Mouse (Mus musculus): Measurements from ENCODE around the gene Scd4. TPM values are rescaled to one million over a fixed set of nuclear protein-coding genes. Genes with fewer than 3 reads are reported as not detected.

Gene Scd4
- polyA plus RNA-seq (2014; fragmentation: Nextera tagmentation; extraction: Ambion mirVana), result 0.25 and 0.30 TPM in 2 replicates

DNA sequence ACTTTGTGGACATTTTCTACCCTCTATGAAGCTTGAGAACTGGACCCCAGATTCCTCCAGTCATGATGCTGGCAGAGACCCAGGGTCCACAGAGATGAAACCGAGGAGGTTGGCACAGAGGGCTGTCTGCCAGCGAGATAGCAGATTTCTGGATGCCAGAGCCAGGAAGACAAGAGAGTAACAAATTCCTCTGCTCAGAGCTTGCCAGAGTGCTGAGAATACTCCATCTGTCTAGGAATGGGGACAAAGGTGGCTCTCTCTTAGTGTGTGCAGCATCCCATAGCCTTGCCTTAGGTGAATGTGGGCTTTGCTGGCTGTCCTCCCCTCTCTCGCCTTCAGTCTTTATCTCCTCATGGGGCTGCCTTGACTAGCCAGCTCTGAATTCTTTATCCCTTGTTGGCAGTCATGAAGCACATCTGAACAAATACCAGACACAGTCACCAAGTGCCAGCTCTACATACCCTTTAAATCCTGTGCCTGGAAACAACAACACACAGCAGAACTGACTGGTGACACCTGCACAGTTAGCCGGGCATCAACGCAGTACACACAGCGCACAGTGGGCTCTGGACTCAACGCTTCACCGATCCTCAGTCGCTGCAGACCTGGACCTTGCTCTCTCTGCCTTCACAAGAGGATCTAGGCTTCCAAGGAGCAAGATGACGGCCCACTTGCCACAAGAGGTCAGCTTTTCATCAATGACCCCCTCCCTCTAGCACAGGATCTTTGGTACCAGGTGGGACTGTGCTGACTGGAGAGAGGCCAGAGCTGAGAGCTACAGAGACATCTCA, at the start of gene Scd4:
Gene Scd4 (plus strand): TSS at position 260 of the 791 bp plus-strand sequence.
- DNase-seq (ENCODE audit: low spot score) (no peak), ATAC-seq (ENCODE audit: low FRiP score) (no peak)
- Histone ChIP-seq H3K36me3 (replicated peaks; ENCODE audit: control insufficient read depth, insufficient read depth) (no peaks in the 10 kb centered on the region), H3K4me1 (replicated peaks; ENCODE audit: control insufficient read depth, insufficient read depth, low read length) (no peaks in the 10 kb centered on the region), H3K27me3 (ENCODE audit: control insufficient read depth, insufficient read depth, low read length) (no peaks in the 10 kb centered on the region), H3K9me3 (ENCODE audit: control insufficient read depth, low read length) (no peaks in the 10 kb centered on the region), H3K4me2 (replicated peaks) (no peak within 1 kb of the TSS), H3K27ac (peak within 1 kb of the TSS; percentile 26; the same call in 1 of the 2 replicates), H3K9ac (no peak within 1 kb of the TSS), H3K4me3 (replicated peaks; ENCODE audit: low read length) (no peak within 1 kb of the TSS)
- WGBS, result 79% methylated on average over 10 of the region's 10 CpGs

DNA sequence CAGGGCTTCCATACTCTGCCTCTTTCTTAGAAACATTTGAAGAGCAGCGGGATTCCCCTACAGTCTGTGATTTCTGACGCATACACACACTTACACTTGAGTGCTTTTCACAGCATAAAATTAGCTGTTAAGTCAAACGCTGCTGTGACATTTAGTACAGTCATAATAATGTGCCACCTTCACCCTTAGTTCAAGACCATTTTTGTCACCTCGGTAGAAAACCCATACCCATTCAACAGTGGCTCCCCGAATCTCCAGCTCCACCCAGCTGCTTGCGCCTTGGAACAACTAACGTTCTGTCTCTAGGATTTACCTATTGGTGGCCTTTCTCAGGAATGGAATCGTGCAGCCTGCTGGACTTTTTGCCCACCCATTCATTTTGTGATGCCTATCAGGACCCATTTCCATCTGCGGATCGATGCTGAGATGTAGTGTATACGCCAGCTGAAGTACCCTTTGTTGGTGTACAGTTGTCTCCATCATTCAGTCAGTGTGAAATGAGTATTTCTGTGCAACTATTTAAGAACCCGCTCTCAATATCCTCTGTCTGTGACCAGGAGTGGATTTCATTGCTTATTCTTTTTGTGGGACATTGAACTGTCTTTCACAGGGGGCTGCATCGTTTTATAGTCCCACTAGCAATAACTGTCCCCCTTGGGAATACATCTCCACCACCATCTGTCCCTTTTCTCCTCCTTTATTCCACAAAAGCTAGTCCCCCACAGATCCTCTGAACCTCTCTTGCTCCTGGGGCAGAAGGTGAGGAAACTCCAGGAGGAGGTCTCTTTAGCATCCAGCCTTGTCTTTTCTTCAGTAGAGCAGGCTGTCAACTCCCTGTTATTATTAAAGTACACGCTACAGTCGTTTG, 49.5 kb upstream of the Scd4 start:
- WGBS, result 22% methylated on average over 15 of the region's 15 CpGs
- H3K4me2 ChIP-seq (replicated peaks), result peak overlapping the region; percentile 86
- ATAC-seq (ENCODE audit: low FRiP score), result no peak

DNA sequence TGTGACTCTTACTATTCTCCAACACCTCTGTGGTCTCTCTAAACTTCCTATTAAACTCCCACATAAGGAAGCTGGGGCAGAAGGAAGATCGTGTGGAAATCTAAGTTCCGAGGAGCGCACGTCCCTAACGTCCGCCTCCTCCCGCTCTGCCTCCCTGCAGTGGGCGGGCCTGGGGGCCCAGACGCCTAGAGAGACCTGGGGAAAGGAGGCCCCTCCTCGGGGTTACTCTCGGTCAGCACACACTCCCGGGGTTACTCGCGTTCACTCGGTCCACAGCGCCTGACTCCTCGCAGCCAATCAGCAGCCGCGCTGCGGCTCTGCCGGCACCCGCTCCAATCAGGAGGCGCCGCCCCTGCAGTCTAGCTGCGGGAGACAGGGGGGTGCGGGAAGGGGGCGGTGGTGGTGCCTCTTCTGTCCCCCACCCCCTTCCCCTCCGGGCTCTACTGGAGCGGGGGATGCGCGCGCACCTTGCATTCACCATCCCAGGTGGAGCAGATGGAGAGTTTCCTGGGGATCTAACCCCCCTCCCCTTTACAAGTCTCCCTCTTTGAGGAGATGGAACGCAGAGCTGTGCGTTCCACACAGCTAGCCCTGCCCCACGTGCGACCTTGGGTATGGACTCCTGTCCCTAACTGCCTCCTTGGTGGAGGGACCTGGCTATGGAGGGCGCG, 48.7 kb upstream of the Scd4 start:
- ATAC-seq (ENCODE audit: low FRiP score) (peak; percentile 98), DNase-seq (ENCODE audit: low spot score) (peak; percentile 87)
- Histone ChIP-seq H3K4me2 (replicated peaks) (peak overlapping the region; percentile 86), H3K27me3 (ENCODE audit: control insufficient read depth, insufficient read depth, low read length) (no peaks in the 10 kb centered on the region), H3K9ac (peak overlapping the region; percentile 72), H3K4me1 (replicated peaks; ENCODE audit: control insufficient read depth, insufficient read depth, low read length) (peaks cover 30% of the 10 kb centered on the region), H3K9me3 (ENCODE audit: control insufficient read depth, low read length) (no peaks in the 10 kb centered on the region), H3K27ac (peak overlapping the region; percentile 91), H3K36me3 (replicated peaks; ENCODE audit: control insufficient read depth, insufficient read depth) (no peaks in the 10 kb centered on the region), H3K4me3 (replicated peaks; ENCODE audit: low read length) (peak overlapping the region; percentile 46)
- under 1% methylated on average over 38 of the region's 38 CpGs for WGBS

More for the DNA sequence above, 49.5 kb upstream of the Scd4 start:
- H3K9me3 ChIP-seq (ENCODE audit: control insufficient read depth, low read length), result no peaks in the 10 kb centered on the region
- H3K4me1 ChIP-seq (replicated peaks; ENCODE audit: control insufficient read depth, insufficient read depth, low read length), result peaks cover 30% of the 10 kb centered on the region
- H3K4me3 ChIP-seq (replicated peaks; ENCODE audit: low read length), result peak overlapping the region; percentile 46
- no peaks in the 10 kb centered on the region for H3K27me3 ChIP-seq (ENCODE audit: control insufficient read depth, insufficient read depth, low read length)
- no peak for DNase-seq (ENCODE audit: low spot score)
- peak overlapping the region; percentile 72; the same call in 1 of the 2 replicates for H3K9ac ChIP-seq
- H3K36me3 ChIP-seq (replicated peaks; ENCODE audit: control insufficient read depth, insufficient read depth), result no peaks in the 10 kb centered on the region
- H3K27ac ChIP-seq, result peak overlapping the region; percentile 91

DNA sequence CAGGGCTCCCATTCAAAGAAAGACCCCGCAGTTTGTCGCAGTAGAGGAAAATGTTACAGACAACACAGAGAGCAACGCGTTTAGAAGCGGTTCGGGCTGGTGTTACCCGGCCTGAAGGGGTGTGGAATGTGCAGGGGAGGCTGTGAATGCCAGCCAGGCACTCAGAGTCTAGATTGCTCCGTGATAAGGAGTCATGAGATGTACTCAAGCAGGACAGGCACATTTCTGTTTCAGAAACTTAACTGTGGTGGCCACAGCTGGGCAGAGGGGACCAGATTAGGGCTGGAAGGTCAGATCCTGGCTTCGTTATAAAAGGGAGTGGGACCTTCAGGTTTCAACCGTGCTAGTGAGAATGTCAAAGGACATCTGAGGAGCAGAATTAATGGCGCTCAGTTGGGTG, 48.2 kb upstream of the Scd4 start:
- peak overlapping the region; percentile 91 for H3K27ac ChIP-seq
- peaks cover 30% of the 10 kb centered on the region for H3K4me1 ChIP-seq (replicated peaks; ENCODE audit: control insufficient read depth, insufficient read depth, low read length)
- H3K9me3 ChIP-seq (ENCODE audit: control insufficient read depth, low read length), result no peaks in the 10 kb centered on the region
- no peaks in the 10 kb centered on the region for H3K36me3 ChIP-seq (replicated peaks; ENCODE audit: control insufficient read depth, insufficient read depth)
- no peak for DNase-seq (ENCODE audit: low spot score)
- peak overlapping the region; percentile 46 for H3K4me3 ChIP-seq (replicated peaks; ENCODE audit: low read length)
- peak; percentile 28 for ATAC-seq (ENCODE audit: low FRiP score)
- H3K27me3 ChIP-seq (ENCODE audit: control insufficient read depth, insufficient read depth, low read length), result no peaks in the 10 kb centered on the region
- H3K9ac ChIP-seq, result peak overlapping the region; percentile 72
- 2% methylated on average over 11 of the region's 11 CpGs for WGBS
- H3K4me2 ChIP-seq (replicated peaks), result peak overlapping the region; percentile 86

DNA sequence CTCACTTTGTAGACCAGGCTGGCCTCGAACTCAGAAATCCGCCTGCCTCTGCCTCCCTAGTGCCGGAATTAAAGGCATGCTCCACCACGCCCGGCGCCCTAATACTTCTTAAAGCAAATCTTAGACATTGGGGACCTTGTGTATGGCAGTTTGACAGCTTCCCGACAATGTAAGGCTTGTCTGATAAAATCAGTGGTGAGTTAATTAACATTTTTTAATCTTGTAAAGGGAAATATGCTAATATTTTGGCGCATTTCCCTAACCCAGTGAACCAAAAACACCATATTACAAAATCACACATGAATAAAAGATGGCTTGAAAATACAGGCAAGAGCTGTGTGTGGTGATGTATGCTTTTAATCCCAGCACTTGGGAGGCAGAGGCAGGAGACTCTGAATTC, 47.3 kb upstream of the Scd4 start:
- Histone ChIP-seq H3K9ac (no peak overlapping the region), H3K4me1 (replicated peaks; ENCODE audit: control insufficient read depth, insufficient read depth, low read length) (peaks cover 30% of the 10 kb centered on the region), H3K4me2 (replicated peaks) (no peak overlapping the region), H3K27ac (no peak overlapping the region), H3K4me3 (replicated peaks; ENCODE audit: low read length) (no peak overlapping the region), H3K9me3 (ENCODE audit: control insufficient read depth, low read length) (no peaks in the 10 kb centered on the region), H3K36me3 (replicated peaks; ENCODE audit: control insufficient read depth, insufficient read depth) (no peaks in the 10 kb centered on the region), H3K27me3 (ENCODE audit: control insufficient read depth, insufficient read depth, low read length) (no peaks in the 10 kb centered on the region)
- DNase-seq (ENCODE audit: low spot score) (no peak), ATAC-seq (ENCODE audit: low FRiP score) (no peak)
- WGBS, result 90% methylated on average over 8 of the region's 8 CpGs

DNA sequence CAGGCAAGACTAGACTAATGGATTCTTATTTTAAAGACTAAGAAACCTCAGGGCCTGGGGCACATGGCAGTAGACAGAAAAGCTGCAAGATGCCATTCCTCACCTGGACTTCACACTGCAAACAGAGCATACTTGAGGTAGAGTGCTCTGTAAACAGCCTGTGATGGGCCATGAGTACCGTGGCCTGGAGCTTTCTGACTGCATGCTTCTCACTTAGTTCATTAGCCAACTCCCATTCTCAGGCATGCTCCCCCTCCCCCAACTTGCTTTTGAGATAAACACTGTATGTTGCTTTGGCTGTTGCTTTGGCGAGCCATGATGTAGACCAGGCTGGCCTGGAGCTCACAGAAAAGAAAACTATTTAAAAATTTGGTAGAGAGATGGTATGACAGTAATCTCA, 46.8 kb upstream of the Scd4 start:
- Histone ChIP-seq H3K27me3 (ENCODE audit: control insufficient read depth, insufficient read depth, low read length) (no peaks in the 10 kb centered on the region), H3K27ac (no peak overlapping the region), H3K4me2 (replicated peaks) (no peak overlapping the region), H3K4me1 (replicated peaks; ENCODE audit: control insufficient read depth, insufficient read depth, low read length) (peaks cover 27% of the 10 kb centered on the region), H3K9ac (no peak overlapping the region), H3K36me3 (replicated peaks; ENCODE audit: control insufficient read depth, insufficient read depth) (no peaks in the 10 kb centered on the region), H3K4me3 (replicated peaks; ENCODE audit: low read length) (no peak overlapping the region), H3K9me3 (ENCODE audit: control insufficient read depth, low read length) (no peaks in the 10 kb centered on the region)
- DNase-seq (ENCODE audit: low spot score), result no peak
- no peak for ATAC-seq (ENCODE audit: low FRiP score)
- 70% methylated on average over 2 of the region's 2 CpGs for WGBS

DNA sequence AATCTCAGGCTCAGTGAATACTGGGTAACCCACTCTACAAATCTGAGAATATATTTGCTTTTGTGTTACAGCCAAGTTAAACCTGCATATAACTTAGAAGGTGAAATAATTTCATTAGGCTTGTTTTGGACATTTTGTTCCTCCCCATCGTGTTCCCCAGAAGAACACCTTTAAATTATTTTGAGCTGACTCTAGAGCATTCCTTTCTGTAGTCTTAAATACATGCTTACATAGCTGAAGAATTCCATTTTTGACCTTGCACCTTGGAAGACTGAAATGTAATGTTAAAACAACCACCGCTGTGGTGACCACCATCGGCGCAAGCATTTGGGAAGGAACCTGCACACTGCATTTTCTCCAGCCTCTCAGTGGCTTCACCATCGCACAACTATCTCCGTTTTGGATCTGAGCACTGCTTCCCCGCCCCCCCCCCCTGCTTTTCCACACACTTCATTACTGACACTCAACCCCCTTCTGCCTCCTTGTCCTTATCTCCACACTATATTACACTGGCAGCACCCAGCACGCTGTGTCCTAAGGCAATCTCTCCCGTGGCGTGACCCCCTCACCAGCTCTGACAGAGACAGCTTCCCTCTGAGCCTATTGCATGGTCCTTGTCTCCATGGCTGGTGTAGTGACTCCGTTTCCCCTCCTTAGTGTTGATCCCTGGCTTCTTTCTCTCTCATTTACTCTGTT, 45.3 kb upstream of the Scd4 start:
- no peak overlapping the region for H3K9ac ChIP-seq
- H3K4me2 ChIP-seq (replicated peaks), result no peak overlapping the region
- no peaks in the 10 kb centered on the region for H3K36me3 ChIP-seq (replicated peaks; ENCODE audit: control insufficient read depth, insufficient read depth)
- DNase-seq (ENCODE audit: low spot score) (no peak), ATAC-seq (ENCODE audit: low FRiP score) (no peak)
- WGBS, result 75% methylated on average over 11 of the region's 11 CpGs
- H3K9me3 ChIP-seq (ENCODE audit: control insufficient read depth, low read length), result no peaks in the 10 kb centered on the region
- peaks cover 27% of the 10 kb centered on the region for H3K4me1 ChIP-seq (replicated peaks; ENCODE audit: control insufficient read depth, insufficient read depth, low read length)
- no peaks in the 10 kb centered on the region for H3K27me3 ChIP-seq (ENCODE audit: control insufficient read depth, insufficient read depth, low read length)
- H3K4me3 ChIP-seq (replicated peaks; ENCODE audit: low read length), result no peak overlapping the region
- no peak overlapping the region for H3K27ac ChIP-seq

DNA sequence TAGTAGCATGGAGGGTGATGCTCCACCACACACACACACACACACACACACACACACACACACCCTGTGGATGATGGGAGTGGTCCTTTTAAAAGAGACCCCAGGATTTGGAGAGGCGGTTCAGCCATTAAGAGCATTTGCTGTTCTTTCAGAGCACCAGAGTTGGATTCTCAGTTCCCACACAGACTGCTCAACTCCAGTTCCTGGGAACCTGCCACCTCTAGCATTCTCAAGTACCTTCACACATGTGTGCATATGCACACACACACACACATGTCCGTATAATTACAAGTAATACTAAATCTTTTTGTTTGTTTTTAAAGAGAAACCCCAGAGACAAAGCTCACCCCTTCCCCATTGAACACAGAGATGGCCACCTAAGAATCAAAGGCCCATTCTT, 40.8 kb upstream of the Scd4 start:
- peak overlapping the region; percentile 97 for H3K27ac ChIP-seq
- H3K4me3 ChIP-seq (replicated peaks; ENCODE audit: low read length), result no peak overlapping the region
- H3K4me1 ChIP-seq (replicated peaks; ENCODE audit: control insufficient read depth, insufficient read depth, low read length), result peaks cover 26% of the 10 kb centered on the region
- H3K9ac ChIP-seq, result no peak overlapping the region
- WGBS, result 81% methylated on average over 2 of the region's 2 CpGs
- no peaks in the 10 kb centered on the region for H3K27me3 ChIP-seq (ENCODE audit: control insufficient read depth, insufficient read depth, low read length)
- H3K36me3 ChIP-seq (replicated peaks; ENCODE audit: control insufficient read depth, insufficient read depth), result peaks cover 12% of the 10 kb centered on the region
- ATAC-seq (ENCODE audit: low FRiP score), result no peak
- DNase-seq (ENCODE audit: low spot score), result no peak
- peak overlapping the region; percentile 99; the same call in 1 of the 2 replicates for H3K4me2 ChIP-seq (replicated peaks)
- no peaks in the 10 kb centered on the region for H3K9me3 ChIP-seq (ENCODE audit: control insufficient read depth, low read length)
